Mouse (Mus musculus) embryonic fibroblast, embryonic 13.5 days (primary cell): Measurements from ENCODE around the gene Tmem132b. TPM values are rescaled to one million over a fixed set of nuclear protein-coding genes. Genes with fewer than 3 reads are reported as not detected.

ENCODE experiments used
- H3K27ac ChIP-seq: 2 replicates; pipeline ENCODE4 v1.5.1; 2012; ENCODE audit warnings: low read length, control low read depth, inconsistent platforms; ENCODE audit not compliant: insufficient read depth
- H3K4me1 ChIP-seq: 2 replicates; pipeline ENCODE4 v1.6.1; 2011; ENCODE audit warnings: low read length; ENCODE audit not compliant: control insufficient read depth, insufficient read depth
- H3K4me3 ChIP-seq: 2 replicates; pipeline ENCODE4 v1.5.1; 2011; ENCODE audit warnings: mild to moderate bottlenecking, control low read depth, low read length; ENCODE audit not compliant: insufficient read depth
- CTCF ChIP-seq: IDR thresholded peaks from 2 replicates; pipeline ENCODE4 v1.5.1; 2011; ENCODE audit warnings: mild to moderate bottlenecking, control low read depth, low read length, moderate library complexity, borderline replicate concordance; ENCODE audit not compliant: insufficient read depth
- POLR2A ChIP-seq: IDR thresholded peaks from 2 replicates; pipeline ENCODE4 v1.6.1; 2011; ENCODE audit warnings: low read depth, mild to moderate bottlenecking, control low read depth, low read length, moderate library complexity
- polyA plus RNA-seq: library from polyadenylated mRNA; stranded (reverse); fragments of >200 nt; gene quantifications from 2 replicates; pipeline ENCODE4 v1.2.4, GENCODE M21; 2011; ENCODE audit warnings: low read depth; ENCODE audit not compliant: missing spikeins, insufficient read length

Gene Tmem132b
- polyA plus RNA-seq, 1 experiment: 0.07 TPM

DNA sequence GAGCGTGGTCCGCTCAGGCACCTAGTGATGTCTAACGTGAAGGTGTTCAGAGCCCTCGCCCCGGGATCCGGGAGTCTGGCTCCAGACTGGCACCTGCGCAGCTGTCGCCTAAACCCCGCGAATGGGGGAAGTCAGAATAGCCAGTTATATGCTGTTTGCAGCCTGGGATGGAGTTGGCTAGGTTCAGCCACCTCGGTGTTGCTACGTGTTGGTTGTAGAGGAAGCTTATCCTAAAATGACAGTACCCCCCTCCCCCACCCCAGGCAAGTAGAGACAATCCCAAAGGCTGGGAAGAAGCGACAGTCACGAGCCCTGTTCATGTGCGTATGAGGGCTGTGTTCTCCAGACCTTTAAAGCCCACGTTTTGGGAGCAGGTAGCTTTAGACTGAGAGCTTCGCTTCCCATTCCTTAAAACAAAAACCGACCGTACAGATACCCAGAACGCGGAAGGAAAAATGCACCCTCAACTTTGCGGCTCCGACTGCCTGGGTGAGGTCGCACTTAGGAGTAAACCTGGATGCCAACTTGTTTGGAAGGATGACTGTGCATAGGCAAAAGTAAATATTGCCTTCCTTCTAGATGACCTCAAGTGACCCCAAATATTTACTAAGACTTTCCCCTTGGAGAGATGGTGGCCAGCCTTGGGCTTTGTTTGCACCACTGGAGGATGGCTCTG, 1.8 kb downstream of the Tmem132b start:
- Histone ChIP-seq H3K4me1 (no peaks in the 10 kb centered on the region; the same call in 1 of the 2 replicates), H3K4me3 (no peak overlapping the region), H3K27ac (no peak overlapping the region)
- TF ChIP-seq POLR2A (no peak), CTCF (no peak)

DNA sequence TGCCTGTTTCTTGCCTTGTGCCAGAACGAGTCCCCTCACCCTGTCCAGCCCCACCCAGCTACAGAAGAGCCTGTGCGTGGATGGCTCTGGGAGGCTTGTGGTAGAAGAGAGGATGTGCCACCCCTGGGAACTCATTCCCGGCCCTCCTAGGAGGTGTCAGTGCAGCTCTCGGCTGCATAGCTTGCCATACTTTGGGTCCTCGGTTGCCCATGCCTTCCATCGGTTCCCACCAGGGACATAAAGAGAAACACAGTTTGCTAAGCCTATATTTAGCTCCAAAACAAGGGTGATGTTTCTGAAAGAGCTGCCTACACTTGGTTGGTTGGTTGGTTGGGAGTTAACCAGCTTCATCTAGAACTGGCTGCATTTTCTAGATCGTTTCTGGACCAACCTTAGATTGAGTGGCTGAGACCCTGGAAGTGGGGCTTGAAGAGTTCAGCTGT, 2.6 kb downstream of the Tmem132b start:
- Histone ChIP-seq H3K4me1 (no peaks in the 10 kb centered on the region; the same call in 1 of the 2 replicates), H3K4me3 (no peak overlapping the region), H3K27ac (no peak overlapping the region)
- TF ChIP-seq POLR2A (no peak), CTCF (no peak)

DNA sequence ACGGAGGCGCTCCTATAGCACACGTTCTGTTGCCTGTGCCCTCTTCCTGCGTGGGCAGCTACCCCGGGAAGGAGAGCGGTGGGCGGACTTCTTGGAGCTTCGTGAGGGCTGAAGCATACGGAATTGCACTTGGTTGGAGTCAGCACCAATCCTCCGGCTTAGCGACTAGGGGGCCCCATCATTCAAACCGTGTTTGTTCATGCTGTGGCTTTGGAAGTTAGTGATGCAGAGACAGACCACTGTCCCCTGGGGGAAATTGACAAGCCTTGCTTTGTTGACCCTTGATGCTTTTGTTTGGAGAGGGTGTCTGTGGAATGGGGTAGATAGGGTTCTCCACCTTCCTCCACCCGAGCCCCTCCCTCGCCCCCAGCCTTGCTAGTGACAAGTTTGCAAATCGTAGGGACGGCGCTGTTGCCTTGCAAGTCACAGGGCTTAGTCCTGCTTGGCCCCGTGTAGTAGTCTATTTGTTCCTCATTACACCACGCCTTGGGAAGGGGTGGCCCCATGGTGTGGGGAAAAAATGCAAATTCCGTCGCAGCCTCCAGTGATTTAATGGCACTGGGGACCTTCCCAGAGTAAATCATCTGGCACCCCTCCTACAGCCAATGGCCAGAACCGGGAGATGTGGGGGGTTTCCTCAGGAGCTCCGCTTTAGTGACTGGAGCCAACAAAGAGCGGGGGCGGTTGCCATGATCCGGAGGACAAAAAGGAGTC, 3.2 kb downstream of the Tmem132b start:
- TF ChIP-seq POLR2A (no peak), CTCF (no peak)
- H3K4me3 ChIP-seq: no peak overlapping the region
- H3K4me1 ChIP-seq: no peaks in the 10 kb centered on the region; the same call in 1 of the 2 replicates
- no peak overlapping the region for H3K27ac ChIP-seq

DNA sequence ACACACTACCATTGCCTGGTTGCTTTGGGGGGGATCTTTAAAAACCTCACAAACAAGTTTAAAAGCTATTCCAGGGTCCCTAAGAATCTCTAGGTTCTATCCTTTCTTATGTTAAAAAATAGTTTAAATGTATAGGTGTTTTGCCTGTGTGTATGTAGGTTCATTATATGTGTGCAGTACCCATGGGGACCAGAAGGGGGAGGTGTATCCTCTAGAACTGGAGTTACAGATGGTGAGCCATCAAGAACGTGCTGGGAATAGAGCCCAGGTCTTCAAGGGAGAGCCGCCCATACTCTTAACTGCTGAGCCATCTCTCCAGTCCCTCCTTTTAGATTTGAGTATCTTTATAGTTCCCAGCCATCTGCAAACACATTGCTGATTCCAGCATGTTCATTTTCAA, 13.5 kb downstream of the Tmem132b start:
- H3K27ac ChIP-seq: no peak overlapping the region
- H3K4me3 ChIP-seq: no peak overlapping the region
- no peaks in the 10 kb centered on the region for H3K4me1 ChIP-seq
- TF ChIP-seq CTCF (no peak), POLR2A (no peak)

DNA sequence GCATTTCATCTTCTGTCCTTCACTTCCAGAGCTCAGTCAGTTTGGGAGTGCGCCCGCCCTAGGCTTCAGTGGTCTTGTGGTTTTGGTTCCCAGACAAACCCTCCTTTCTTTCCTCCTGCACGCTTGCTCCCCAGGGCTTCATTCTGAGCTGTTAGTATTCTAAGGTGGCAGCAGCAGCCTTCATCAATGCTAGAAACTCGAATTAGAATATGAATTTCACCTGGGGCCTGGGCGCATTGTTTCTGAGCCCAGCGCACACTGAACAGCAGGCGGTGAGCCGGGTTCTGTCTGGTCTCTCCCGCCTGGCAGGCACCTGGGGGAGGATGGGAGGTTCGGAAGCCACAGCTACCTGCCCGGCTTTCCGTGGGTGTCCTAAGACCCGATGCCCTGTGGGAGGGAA, 14.7 kb downstream of the Tmem132b start:
- TF ChIP-seq CTCF (no peak), POLR2A (no peak)
- Histone ChIP-seq H3K4me1 (no peaks in the 10 kb centered on the region), H3K27ac (no peak overlapping the region), H3K4me3 (no peak overlapping the region)

DNA sequence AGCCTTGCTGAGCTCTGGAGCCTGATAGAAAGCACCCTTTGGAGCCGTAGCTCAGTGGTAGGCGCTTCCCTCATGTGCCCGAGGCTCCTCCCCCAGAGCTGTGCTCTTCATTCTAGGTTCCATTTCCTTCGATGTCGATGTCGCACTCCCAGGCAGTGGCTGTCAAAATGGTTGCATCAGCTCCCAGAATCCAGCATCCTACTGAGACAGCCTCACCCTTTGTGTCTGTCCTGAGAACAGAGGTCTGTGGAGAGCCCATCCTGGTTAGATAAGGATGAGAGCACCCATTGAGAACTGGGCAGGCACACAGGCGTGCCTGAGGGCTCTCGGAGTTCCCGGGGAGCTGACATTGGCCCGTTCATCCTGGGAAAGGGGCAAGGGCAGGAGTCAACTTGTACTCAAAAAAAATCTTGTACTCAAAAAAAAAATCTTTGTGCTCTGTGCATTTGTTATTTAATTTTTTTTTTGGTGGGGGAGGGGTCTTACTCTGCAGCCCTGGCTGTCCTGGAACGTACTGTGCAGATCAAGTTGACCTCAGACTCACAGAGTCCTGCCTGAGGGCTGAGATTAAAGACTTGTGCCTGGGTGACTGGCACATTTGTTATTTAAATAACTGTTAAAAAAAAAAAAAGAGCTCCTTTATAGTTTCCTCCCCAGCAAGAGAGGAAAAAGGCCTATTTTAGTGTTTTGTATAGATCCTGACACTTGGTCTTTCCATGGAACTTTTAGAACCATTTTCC, 18.3 kb downstream of the Tmem132b start:
- H3K4me3 ChIP-seq: no peak overlapping the region

DNA sequence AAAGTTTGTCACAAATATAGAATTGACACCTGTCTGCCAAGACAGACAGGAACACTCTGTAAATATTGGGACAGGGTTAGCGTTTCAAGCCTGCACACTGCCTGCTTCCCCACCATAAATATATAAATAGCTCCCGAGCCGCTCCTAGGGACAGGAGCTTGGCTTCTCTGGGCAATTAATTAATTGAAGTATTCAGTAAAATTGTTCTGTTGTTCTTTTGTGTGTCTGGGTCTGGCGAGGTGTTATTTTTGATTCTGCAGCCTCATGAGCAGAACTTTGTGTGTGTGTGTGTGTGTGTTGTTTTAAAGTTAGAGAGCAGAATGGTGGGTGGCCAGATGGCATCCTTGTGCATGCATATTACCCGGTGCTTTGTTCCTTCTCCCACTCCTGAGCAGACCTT, 24.2 kb downstream of the Tmem132b start:
- TF ChIP-seq CTCF (no peak), POLR2A (no peak)
- Histone ChIP-seq H3K4me3 (no peak overlapping the region), H3K27ac (no peak overlapping the region), H3K4me1 (no peaks in the 10 kb centered on the region)

More for the DNA sequence above, 18.3 kb downstream of the Tmem132b start:
- H3K27ac ChIP-seq: no peak overlapping the region
- no peaks in the 10 kb centered on the region for H3K4me1 ChIP-seq
- TF ChIP-seq CTCF (no peak), POLR2A (no peak)

DNA sequence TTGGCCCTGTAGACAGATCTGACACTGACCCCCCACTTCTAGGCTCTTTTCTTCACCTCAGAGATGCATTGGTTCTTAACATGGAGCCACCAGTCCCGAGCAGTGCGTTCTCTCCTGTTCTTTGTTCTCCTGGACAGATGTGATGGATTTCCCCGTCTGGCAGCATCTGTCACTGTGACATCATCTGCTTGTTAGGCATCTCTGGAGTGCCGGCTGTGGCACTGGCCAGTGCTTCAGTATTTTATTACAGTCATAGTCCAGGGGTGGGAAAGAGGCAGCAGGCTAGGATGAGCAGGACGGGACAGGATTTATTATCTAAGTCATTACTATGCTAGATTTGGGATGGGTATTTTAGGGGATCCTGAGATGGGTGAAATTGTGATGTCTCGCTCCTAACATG, 31.9 kb downstream of the Tmem132b start:
- Histone ChIP-seq H3K4me3 (no peak overlapping the region), H3K27ac (no peak overlapping the region), H3K4me1 (no peaks in the 10 kb centered on the region)
- TF ChIP-seq CTCF: no peak
- TF ChIP-seq POLR2A: no peak

DNA sequence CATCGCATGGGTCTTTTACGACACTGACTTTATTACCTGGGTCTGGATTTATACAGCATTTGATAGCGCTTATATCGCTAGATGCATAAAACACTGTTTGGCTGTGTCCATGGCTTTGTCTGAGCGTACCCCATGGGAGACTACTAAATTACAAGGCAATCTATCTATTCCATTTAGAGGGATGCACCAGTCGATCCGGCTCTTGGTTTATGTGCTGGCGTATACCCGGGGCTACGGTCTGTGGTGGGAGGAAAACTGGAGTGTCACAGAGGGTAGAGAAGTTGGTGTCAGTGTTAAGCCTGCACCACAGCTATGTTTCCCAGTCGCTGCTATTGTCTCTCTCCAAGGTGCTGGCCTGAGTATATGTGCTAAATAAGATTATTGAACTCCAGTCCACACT, 34.2 kb downstream of the Tmem132b start:
- TF ChIP-seq POLR2A: no peak
- no peak overlapping the region for H3K4me3 ChIP-seq
- H3K4me1 ChIP-seq: no peaks in the 10 kb centered on the region
- H3K27ac ChIP-seq: no peak overlapping the region

DNA sequence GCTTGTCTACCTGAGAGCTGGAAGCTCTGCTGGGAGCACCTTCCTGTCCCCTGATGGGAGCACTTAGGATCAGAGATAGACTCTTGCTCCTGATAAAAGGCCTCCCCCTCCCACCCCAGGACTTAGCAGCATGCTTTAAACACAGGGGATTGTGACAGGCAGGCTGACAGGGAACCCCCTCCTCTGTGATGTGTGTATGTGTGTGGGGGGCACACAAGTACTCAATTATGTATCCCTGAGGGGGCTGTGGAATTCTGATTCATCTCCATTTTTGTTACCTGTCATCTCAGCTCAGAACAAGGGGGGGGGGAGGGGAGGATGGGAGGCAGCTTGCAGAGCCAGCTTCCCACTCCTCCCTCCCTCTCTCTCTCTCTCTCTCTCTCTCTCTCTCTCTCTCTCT, 36.9 kb downstream of the Tmem132b start:
- no peak overlapping the region for H3K4me3 ChIP-seq
- no peak overlapping the region for H3K27ac ChIP-seq
- H3K4me1 ChIP-seq: no peaks in the 10 kb centered on the region
- no peak for TF ChIP-seq CTCF
- no peak for TF ChIP-seq POLR2A
